ENCODE assay signal across 19 mouse cellular contexts in genomic region chr1:161917940-161918484, GRCm38 (mm10). TPM values are rescaled to one million over a fixed set of nuclear protein-coding genes. Genes with fewer than 3 reads are reported as not detected.
DNase-seq lines count a peak whose midpoint lies in the region; ATAC-seq and TF ChIP-seq lines count a peak whose summit lies in the region.
"Had no signal": no experiment of that assay in that cellular context is flagged by ENCODE, and none has a peak within 500 bp of the region (broad histone marks: within the 10 kb centered on the region; RNA-seq: fewer than 3 reads in every experiment).

No protein-coding gene starts in this region.

- peaks cover 16% of the 10 kb centered on the region for H3K4me1 ChIP-seq in hindbrain, embryonic 10.5 days (replicated peaks)
- peaks cover 5% of the 10 kb centered on the region; the same call in 1 of the 2 replicates for H3K4me1 ChIP-seq in hindbrain, embryonic 12.5 days
- H3K4me1 ChIP-seq in E14TG2a.4 (replicated peaks; ENCODE audit: low read depth, low read length): peaks cover 93% of the 10 kb centered on the region
- H3K4me1 ChIP-seq: hindbrain, embryonic 15.5 days had no signal

- DNase-seq in hindbrain, embryonic 10.5 days (ENCODE audit: low spot score): no peak
- DNase-seq in layer of hippocampus, adult 9-10 months (ENCODE audit: low spot score): no peak
- DNase-seq in cerebellum, postnatal 25 days: no peak
- no peak for DNase-seq in ovary, adult 18-20 months (ENCODE audit: low spot score)
- DNase-seq: adrenal gland, postnatal 10 days; cerebellum, adult 11-12 months; cerebellum, adult 9-10 months; cerebellum, postnatal 36 days; heart, postnatal 10 days; kidney, adult 2 months had no signal

- no peak overlapping the region for H3K4me2 ChIP-seq in hindbrain, embryonic 12.5 days (replicated peaks)
- H3K4me2 ChIP-seq: embryonic facial prominence, embryonic 13.5 days; hindbrain, embryonic 15.5 days; kidney, embryonic 15.5 days had no signal

- TF ChIP-seq CTCF in E14TG2a.4 (conservative IDR thresholded peaks at IDR 0.05; ENCODE audit: low read length): no peak

- no peak for ATAC-seq in hindbrain, embryonic 12.5 days (ENCODE audit: low FRiP score)
- ATAC-seq in granulocyte monocyte progenitor cell, adult 5-6 weeks (replicated peaks; ENCODE audit: poor library complexity, severe bottlenecking): 0 out of 2 replicates have a peak, but pooled peaks have one; percentile 13
- ATAC-seq: forebrain, embryonic 14.5 days; intestine, embryonic 16.5 days had no signal

- WGBS in hindbrain, embryonic 10.5 days: 86% methylated on average over 3 of the region's 3 CpGs
- 83% methylated on average over 3 of the region's 3 CpGs for WGBS in hindbrain, embryonic 12.5 days

- no peaks in the 10 kb centered on the region for H3K9me3 ChIP-seq in hindbrain, embryonic 10.5 days
- no peaks in the 10 kb centered on the region for H3K9me3 ChIP-seq in hindbrain, embryonic 12.5 days (replicated peaks)
- H3K9me3 ChIP-seq in E14TG2a.4 (ENCODE audit: low read length): no peaks in the 10 kb centered on the region
- H3K9me3 ChIP-seq: embryonic facial prominence, embryonic 13.5 days; G1E; hindbrain, embryonic 15.5 days; kidney, embryonic 15.5 days had no signal

- no peaks in the 10 kb centered on the region for H3K36me3 ChIP-seq in hindbrain, embryonic 10.5 days
- H3K36me3 ChIP-seq in hindbrain, embryonic 12.5 days: no peaks in the 10 kb centered on the region
- H3K36me3 ChIP-seq in E14TG2a.4 (ENCODE audit: insufficient read depth, low read length): no peaks in the 10 kb centered on the region
- H3K36me3 ChIP-seq: embryonic facial prominence, embryonic 13.5 days; G1E; hindbrain, embryonic 15.5 days; kidney, embryonic 15.5 days had no signal

- no peak overlapping the region for H3K9ac ChIP-seq in hindbrain, embryonic 12.5 days
- H3K9ac ChIP-seq: embryonic facial prominence, embryonic 13.5 days; hindbrain, embryonic 15.5 days; kidney, embryonic 15.5 days had no signal

- H3K27me3 ChIP-seq in hindbrain, embryonic 10.5 days (ENCODE audit: insufficient read depth, poor library complexity, severe bottlenecking): no peaks in the 10 kb centered on the region
- H3K27me3 ChIP-seq in hindbrain, embryonic 12.5 days: no peaks in the 10 kb centered on the region
- peaks cover 2% of the 10 kb centered on the region; the same call in 1 of the 2 replicates for H3K27me3 ChIP-seq in E14TG2a.4 (ENCODE audit: insufficient read depth, low read length)
- H3K27me3 ChIP-seq: embryonic facial prominence, embryonic 13.5 days; hindbrain, embryonic 15.5 days; kidney, embryonic 15.5 days had no signal

- no peak overlapping the region for H3K4me3 ChIP-seq in hindbrain, embryonic 10.5 days
- H3K4me3 ChIP-seq in hindbrain, embryonic 12.5 days: no peak overlapping the region
- H3K4me3 ChIP-seq in E14TG2a.4 (replicated peaks; ENCODE audit: low read length): 0 out of 2 replicates have a peak overlapping the region, but pooled peaks have one; percentile 27
- H3K4me3 ChIP-seq: embryonic facial prominence, embryonic 13.5 days; hindbrain, embryonic 15.5 days; kidney, embryonic 15.5 days had no signal

- H3K27ac ChIP-seq in hindbrain, embryonic 10.5 days: 0 out of 2 replicates have a peak overlapping the region, but pooled peaks have one; percentile 40
- H3K27ac ChIP-seq in hindbrain, embryonic 12.5 days: no peak overlapping the region
- H3K27ac ChIP-seq: embryonic facial prominence, embryonic 13.5 days; hindbrain, embryonic 15.5 days; kidney, embryonic 15.5 days had no signal

RNA-seq across cellular contexts. Expression of gene Suco, which starts 41.5 kb away (rescaled TPM):
- polyA plus RNA-seq in hindbrain, embryonic 10.5 days (2016; fragmentation: Nextera tagmentation; extraction: Ambion mirVana): 20.6 and 21.9 TPM in 2 replicates
- polyA plus RNA-seq in hindbrain, embryonic 12.5 days (2016; fragmentation: Nextera tagmentation; extraction: Ambion mirVana): 39.4 and 44.2 TPM in 2 replicates
- 25.1 and 30.5 TPM in 2 replicates for total RNA-seq in granulocyte monocyte progenitor cell, adult 5-6 weeks (2014; fragmentation: Nextera tagmentation)
- 102 and 110 TPM in 2 replicates for total RNA-seq in granulocyte monocyte progenitor cell, adult 5-6 weeks (2017)

RNA-seq across cellular contexts. Expression of gene Pigc, which starts 51.0 kb away (rescaled TPM):
- 28.7 and 30.3 TPM in 2 replicates for polyA plus RNA-seq in hindbrain, embryonic 10.5 days (2016; fragmentation: Nextera tagmentation; extraction: Ambion mirVana)
- polyA plus RNA-seq in hindbrain, embryonic 12.5 days (2016; fragmentation: Nextera tagmentation; extraction: Ambion mirVana): 35.4 and 36.6 TPM in 2 replicates
- total RNA-seq in granulocyte monocyte progenitor cell, adult 5-6 weeks (2014; fragmentation: Nextera tagmentation): 17.2 and 17.9 TPM in 2 replicates
- 19.0 and 23.6 TPM in 2 replicates for total RNA-seq in granulocyte monocyte progenitor cell, adult 5-6 weeks (2017)
